Mouse (Mus musculus) layer of hippocampus, adult 8-10 months (tissue): Measurements from ENCODE around the gene Tmem69. TPM values are rescaled to one million over a fixed set of nuclear protein-coding genes. Genes with fewer than 3 reads are reported as not detected.

ENCODE experiments used
- DNase-seq, 2 experiments: peaks; one replicate each; pipeline ENCODE4 v3.0.0; 2022; ENCODE audit warnings: low spot score in 2 of 2
- total RNA-seq, 4 experiments: library from RNA; stranded (reverse); gene quantifications; 2 replicates each; pipeline ENCODE4 v1.2.4; 2022

Tmem69 gene
- 10 to 100 TPM; 10.1 to 15.6 (median 14.4) TPM for total RNA-seq

DNA sequence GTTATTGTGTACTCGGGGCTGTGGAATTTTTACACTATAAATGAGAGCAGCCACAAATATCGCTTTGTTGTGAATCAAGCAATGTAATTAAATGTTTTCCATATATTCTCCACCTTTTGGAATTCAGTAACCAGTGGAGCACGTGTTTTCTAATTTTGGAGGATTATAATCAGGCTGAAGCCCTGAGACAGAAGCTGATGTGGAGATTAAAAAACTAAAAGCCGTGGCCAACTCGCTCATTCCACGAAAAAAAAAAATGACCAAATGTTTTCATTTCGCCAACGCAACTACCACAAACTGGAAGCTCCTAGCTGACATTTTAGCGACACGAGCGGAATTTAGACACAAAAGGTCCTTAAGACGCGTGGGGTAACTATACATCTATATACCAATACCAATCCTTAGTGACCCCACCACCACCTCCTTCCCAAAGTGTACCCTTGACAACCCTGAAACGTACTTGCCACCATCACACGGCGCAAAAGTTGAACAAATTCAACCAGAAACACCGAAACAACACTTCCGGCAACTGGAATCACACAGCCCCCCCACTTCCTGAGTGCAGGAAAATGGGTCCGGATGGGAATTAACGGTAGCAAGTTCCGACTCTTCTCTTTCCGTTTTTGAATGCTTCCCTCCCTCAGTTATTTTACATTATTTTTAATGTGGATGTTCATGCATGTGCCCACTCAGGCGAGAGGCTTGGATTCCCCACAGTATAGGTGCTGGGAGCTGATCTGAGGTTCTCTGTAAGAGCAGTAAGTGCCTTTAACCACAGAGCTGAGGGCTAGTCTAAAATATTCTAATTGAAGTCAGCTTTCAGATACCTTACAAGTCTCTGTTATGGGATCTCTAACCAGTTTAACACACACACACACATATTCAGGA is at the start of gene Tmem69:
TSS of gene Tmem69 (minus strand) at position 524 of the 888 bp plus-strand sequence.
- DNase-seq, result peak; percentile 66 to 77

DNA sequence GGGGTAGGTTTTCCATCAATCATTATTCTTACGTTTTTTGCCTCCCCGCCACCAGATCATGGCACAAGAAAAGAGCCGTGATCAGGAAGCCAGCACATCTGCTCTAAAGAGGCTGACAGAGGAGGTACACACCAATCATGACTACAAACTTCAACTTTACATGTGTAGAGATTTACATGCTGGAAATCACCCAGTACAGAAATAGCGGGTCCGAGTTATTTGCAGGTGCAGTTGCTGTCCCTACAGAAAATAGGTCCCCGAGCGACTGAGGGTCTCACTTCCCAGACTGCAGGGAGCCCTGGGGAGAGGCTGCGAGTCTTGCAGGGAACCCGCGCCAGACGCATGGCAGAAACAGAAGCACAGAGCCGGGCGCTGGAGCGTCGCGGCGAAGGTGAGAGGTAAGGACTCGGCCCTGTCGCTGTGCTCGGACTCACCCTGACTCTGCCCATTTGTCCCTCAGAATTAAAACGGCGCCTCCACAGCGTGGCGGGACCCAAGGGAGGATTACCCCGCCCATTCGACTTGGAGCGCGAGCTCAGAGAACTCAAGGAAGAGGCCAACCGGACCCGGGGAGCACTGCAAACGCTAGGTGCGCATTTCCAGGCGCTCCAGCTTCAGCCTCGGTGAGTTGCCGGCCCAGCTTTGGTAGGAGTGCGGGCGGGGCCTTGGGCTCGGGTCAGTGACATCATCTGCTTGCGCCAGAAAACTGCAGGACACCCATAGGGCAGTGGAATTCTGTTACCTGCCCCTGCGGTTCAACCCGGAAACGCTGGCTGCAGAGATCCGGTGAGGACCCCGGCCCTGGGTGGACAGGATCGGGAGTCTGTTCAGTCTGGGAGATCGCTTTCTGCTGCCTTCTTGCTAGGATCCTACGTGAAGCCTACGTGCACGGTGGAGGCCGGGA is 41.5 kb upstream of the Tmem69 start:
- peak; percentile 88 for DNase-seq

DNA sequence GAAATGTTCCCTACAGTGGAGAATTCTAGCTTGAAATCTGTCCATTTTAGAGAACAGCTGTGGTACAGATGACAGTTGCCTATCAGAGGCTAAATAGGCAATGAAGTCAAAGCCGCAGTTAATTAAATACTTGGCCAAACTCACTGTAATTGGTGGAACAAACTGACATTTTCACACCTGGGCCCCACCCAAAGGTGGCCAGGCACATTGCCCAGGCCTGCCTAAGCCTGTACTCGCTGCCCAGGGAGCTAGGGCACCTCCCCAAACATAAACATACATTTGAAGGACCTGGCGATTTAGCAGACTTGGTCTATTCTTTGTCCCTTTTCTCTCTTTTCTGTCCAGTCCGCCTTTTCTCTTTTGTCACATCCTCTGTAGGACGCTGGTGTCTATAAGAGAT is 40.6 kb upstream of the Tmem69 start, which contains the start of gene Ccdc17:
TSS of gene Ccdc17 (plus strand) at position 276 of the 400 bp plus-strand sequence.
- DNase-seq, result no peak

DNA sequence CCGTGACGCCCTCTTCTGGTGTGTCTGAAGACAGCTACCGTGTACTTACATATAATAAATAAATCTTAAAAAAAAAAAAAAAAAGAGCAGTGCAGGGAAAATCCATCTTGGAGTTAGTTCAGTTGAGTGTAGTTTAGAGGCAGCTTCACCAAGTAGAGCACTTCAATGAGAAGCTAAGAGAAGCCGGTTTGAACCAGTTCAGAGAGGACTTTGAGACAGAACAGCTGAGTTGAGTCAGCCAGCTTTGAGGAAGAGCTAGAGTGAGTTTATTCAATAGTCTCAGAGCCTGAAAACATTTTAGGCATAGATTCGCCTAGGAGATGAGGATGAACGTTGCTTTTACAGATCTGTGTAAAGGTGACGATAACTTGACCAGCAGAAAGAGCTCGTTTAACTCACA is 40.1 kb upstream of the Tmem69 start:
- no peak for DNase-seq

DNA sequence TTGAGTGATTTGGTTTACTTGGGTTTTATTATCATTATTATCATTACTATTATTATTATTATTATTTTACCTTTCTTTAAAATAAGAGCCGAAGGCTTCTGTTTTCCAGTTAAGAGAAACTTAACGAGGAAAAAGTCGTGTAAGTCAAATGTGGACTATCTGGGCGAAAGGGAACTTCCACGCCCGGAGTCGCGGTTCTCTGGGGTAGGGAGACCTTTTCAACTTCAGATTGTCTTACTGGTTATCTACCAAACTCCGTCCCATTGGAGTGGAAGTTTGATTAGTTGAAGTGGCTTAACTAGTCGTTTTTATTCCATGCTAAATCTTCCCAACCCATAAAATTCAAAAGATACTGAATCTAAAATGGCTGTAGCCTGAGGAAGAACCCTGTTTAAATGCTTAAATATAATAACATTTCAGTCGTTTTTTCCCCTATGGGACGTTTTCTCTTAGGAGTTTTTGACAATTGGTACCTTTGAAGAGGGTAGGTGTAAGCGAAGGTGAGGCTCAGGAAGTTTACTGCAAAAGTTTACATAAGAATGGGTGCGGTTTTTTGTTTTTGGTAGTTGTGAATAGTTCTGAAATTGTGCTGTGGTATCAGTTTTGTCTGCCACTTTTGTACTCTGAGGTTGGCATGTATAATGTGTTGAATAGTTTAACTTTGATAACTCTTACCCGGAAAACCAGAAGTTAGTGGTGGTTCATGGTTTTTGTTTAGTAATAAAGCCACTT is 2.6 kb upstream of the Tmem69 start:
- no peak for DNase-seq

DNA sequence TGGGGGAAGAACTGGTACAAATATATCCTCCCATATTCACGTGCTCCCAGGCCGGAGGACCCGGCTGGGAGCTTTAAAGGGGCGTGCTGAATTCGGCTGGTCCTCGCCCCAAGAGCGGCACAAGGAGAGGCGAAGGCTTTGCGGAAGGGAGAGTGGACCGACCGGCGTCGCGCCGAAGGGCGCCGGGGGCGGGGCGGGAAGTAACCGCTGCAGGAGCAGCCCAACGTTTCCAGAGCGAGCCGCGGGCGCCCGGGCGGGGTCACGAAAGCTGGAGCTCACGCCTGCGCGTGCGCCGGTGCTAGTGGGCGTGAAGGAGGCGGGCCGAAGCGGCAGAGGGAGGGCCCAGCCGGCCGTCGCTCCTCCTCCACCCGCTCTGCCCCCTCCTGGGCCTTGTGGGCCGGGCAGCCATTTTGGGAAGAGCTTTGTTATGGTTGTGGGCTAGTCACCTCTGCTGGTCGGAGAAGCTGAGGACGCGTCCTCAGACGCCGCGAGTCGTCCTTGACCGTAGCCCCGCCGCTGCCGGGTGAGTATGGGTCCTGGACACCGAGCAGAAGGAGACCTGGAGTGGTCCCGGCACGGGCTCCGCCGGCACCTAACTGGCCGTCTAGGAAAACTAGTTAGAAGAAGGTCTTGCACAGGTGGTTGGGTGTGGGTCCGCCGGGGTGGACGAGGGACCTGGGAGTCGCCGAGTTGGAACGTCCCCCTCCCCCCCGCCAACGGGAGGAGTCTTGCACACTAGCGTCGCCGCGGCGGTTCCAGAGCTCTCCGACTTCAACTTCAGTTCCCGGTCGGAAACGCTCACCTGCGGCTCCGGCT is 1.8 kb upstream of the Tmem69 start, which contains the start of gene Gpbp1l1:
TSS of gene Gpbp1l1 (plus strand) at position 353 of the 816 bp plus-strand sequence.
- DNase-seq, result peak; percentile 95 to 97

DNA sequence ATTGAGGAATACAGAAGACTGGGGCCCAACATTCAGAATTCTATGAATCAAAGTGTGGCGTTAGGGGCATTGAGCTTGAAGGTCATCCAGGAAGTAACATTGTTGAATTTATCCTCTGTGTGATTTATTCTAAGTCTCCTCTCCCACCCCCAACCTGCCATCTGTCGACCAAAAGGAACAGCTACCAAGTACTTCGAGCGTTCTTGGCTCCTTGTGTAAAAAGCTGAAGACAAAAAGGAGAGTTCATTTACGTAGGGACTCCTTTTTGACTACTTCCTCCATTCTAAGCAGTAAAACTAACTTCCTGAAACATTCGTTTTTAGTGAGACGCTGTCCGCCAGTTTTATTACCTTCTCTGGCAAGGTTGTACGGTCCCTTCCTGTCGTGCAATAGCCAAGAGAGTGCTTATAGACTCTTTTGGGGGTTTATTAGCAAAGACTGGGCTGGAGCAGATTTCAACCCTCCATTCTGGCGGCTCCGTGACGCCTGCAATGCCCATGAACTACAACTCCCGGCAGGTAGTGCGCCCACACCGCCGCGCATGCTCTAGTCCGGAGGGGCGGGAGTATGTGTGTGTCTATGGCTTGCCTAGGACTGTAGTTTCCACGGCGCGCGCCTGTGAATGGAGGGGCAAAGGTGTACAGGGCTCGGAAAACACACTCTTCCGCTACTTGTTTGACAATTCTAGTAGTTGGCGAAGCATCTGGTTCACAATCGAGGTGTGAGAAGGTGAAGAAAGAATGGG is 997 bp upstream of the Tmem69 start:
- peak; percentile 92 to 93 for DNase-seq

DNA sequence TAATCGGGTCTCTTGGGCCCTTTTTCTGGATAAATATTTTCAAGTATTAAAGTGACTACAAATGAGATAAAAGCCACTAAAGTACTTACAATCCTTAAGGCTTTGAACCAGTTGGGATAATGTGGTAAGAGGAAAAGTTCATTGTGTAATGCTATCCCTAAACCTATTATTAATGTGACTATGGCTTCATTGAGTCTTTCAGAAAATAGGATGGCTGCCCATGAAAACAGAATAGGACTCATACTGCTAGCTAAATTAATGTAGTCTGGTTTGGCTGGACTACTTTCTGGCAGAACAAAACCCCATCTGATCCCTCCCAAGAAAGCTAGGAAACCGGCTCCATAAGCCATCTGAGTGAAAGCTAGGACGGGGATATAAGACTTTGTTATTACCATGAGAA is 2.7 kb downstream of the Tmem69 start:
- DNase-seq, result no peak

DNA sequence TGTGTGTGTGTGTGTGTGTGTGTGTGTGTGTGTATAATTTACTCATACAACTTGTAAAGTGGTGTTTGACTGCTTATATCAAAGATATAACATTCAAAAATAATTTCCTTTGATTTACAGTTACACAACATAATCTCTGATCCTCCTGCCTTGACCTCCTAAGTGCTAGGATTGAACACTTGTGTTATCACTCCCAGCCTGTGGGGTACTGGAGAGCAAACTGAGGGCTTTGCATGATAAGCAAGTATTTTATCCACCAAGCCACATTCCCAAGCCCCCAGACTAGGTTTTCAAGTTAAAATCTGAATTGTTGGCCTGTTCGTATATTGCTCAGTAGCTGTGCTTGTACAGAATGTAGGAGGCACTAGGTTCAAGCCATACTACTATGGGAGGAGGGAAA is 5.3 kb downstream of the Tmem69 start:
- DNase-seq, result no peak

DNA sequence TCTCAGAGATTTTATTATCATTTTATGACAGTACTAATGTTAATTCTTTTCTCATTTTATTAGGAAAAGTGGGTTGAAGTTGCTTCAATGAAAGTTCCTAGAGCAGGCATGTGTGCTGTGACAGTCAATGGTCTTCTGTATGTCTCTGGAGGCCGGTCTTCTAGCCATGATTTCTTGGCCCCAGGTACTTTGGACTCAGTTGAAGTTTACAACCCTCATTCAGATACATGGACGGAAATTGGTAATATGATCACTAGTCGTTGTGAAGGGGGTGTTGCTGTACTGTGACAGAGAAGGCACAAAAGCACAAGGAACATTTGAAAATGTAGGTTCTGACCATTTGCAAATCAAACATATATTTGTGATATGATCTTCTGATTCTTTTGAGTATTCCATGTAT is 18.0 kb downstream of the Tmem69 start:
- no peak for DNase-seq

DNA sequence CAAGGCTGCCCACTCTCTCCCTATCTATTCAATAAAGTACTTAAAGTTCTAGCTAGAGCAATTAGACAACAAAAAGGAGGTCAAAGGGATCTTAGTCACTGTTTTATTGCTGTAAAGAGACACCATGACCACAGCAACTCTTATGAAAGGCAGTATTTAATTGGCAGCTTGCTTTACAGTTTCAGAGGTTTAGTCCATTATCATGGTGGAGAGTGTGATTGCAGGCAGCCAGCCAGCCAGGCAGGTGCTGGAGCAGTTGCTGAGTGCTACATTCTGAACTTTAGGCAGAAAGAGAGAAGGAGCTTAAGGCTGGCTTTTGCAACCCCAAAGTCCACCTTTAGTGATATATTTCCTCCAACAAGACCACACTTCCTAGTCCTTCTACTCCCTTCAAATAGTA is 19.4 kb downstream of the Tmem69 start:
- DNase-seq, result no peak

DNA sequence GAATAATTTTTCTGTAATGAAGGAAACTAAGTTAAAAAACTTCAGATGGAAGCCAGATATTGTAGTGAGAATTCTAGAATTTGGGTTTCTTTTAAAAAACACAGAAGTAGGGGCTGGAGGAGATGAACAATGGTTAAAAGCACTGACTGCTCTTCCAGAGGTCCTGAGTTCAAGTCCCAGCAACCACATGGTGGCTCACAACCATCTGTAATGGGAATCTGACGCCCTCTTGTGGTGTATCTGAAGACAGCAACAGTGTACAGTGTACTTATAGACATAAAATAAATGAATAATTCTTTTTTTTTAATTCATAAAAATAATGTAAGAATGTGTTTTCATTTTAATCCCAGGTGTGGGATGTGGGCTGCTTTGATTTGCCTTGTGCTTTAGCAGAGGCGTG is 24.6 kb downstream of the Tmem69 start:
- no peak for DNase-seq

DNA sequence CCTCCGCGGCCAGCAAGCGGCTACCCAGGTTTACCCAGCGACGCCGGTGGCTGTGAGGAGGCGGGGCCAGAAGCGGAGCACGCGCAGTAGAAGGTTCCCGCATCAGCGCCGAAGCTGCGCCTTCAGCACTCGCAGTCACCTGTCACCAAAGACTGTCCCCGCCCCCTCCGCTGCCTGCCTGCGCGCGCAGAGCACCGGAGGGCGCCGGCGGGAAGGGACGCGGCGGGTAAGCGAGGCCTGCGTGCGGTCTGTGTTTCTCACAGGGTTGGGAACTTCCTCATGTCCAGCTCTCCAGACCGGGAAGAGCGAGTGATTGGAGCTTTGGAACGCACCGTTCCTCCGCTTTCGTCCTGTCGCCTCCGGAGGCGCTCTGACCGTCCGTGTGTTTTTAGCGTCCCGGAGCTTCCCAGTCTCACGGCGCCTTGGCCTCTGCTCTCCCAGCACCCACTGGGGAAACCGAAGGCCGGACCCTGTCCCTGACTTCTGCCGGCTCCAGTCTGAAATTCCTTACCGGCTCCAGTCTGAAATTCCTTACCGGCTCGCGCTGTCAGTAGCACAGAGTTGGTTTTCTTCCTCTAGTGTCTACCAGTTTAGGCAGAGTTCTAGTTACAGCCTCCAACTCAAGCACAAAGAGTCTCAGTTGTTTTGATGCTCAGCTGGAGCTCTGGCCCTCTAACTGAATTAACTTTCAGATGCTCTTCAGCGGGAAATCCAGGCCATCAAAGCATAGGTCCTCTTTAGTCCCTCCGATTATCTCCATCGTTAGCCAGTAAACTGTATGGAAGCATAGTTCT is 48.1 kb downstream of the Tmem69 start, which contains the start of gene Ipp:
TSS of gene Ipp (plus strand) at position 125 of the 794 bp plus-strand sequence.
- DNase-seq, result peak; percentile 90 to 94

DNA sequence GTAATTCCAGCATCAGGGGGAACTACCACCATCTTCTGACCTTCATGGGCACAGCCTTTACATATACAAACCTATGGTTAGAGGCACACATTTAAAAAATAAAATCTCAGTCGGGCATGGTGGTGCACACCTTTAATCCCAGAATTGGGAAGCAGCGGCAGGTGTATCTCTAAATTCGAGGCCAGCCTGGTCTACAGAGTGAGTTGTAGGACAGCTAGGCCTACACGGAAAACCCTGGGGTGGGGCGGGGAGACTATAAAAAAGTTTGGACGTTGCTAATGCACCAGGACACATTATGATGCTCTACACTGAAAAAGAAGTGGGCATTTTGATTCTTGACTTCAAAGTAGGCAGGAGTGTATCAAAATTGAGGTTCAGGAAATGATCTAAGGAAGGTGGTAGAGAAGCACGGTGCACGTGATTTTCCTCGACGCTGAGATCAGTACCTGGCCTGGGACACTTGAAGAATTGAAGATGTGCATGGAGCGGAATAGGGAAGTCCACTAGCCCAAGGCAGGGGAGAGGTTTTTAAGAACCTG is 48.8 kb downstream of the Tmem69 start:
- DNase-seq, result no peak
